Mouse (Mus musculus): Measurements from ENCODE around the gene Yif1a. TPM values are rescaled to one million over a fixed set of nuclear protein-coding genes. Genes with fewer than 3 reads are reported as not detected.
A peak's percentile ranks its signal among the peaks of the same experiment; 100 is the strongest.

Yif1a gene
- polyA plus RNA-seq, 1 experiment from 2014 or later, result 68.6 TPM

- no peak for ATAC-seq
- CTCF ChIA-PET, result interaction anchor here (2.1 kb wide), 1 partner anchor 44 kb away, joined by 9 read pairs; no protein-coding TSS in a partner anchor
- H3K27me3 ChIP-seq, result no peaks in the 10 kb centered on the region
- no peak for TF ChIP-seq CTCF (IDR thresholded peaks at IDR 0.05)
- in situ Hi-C loops (cut with MboI; ENCODE audit: low pct_unique_long_range_greater_than_20kb), result no loop called here
- DNase-seq (ENCODE audit: low read depth, low spot score), result no peak
- POLR2A ChIA-PET, result interaction anchor here (0.6 to 1.1 kb wide), 2 partner anchors 9 to 51 kb away, joined by 3 read pairs; no protein-coding TSS in a partner anchor
Observed at GRCm38 (mm10) chr19:5095887-5096474, 7.6 kb downstream of the Yif1a start.

GRCm38 (mm10) chr19:5097521-5098362 lies 9.4 kb downstream of the Yif1a start:
- DNase-seq (ENCODE audit: low read depth, low spot score) (no peak), ATAC-seq (no peak)
- POLR2A ChIA-PET, result interaction anchor here (1.0 kb wide), 1 partner anchor 10 kb away, joined by 4 read pairs; the partner anchor contains the start of gene Rab1b
- no peaks in the 10 kb centered on the region for H3K27me3 ChIP-seq
- TF ChIP-seq CTCF (IDR thresholded peaks at IDR 0.05), result no peak
- in situ Hi-C loops (cut with MboI; ENCODE audit: low pct_unique_long_range_greater_than_20kb), result no loop called here
- CTCF ChIA-PET, result interaction anchor here (1.5 kb wide), 1 partner anchor 9 kb away, joined by 3 read pairs; the partner anchor contains the start of gene Yif1a

GRCm38 (mm10) chr19:5098363-5099143 lies 10.2 kb downstream of the Yif1a start, which contains the start of gene Cnih2:
TSS of gene Cnih2 (minus strand) at chr19:5098521.
- CTCF ChIA-PET, result no interaction called here
- no peak for DNase-seq (ENCODE audit: low read depth, low spot score)
- in situ Hi-C loops (cut with MboI; ENCODE audit: low pct_unique_long_range_greater_than_20kb), result no loop called here
- POLR2A ChIA-PET, result no interaction called here
- no peak for ATAC-seq
- no peak for TF ChIP-seq CTCF (IDR thresholded peaks at IDR 0.05)
- H3K27me3 ChIP-seq, result no peaks in the 10 kb centered on the region

GRCm38 (mm10) chr19:5106074-5106473 lies 17.7 kb downstream of the Yif1a start:
- DNase-seq (ENCODE audit: low read depth, low spot score), result no peak
- CTCF ChIA-PET, result interaction anchor here (1.8 kb wide), 1 partner anchor 16 kb away, joined by 5 read pairs; no protein-coding TSS in a partner anchor
- in situ Hi-C loops (cut with MboI; ENCODE audit: low pct_unique_long_range_greater_than_20kb), result no loop called here
- POLR2A ChIA-PET, result interaction anchor here (0.6 to 1.4 kb wide), 2 partner anchors 12 to 46 kb away, joined by 3 read pairs; partner anchors contain the start of gene Klc2
- no peak for TF ChIP-seq CTCF (IDR thresholded peaks at IDR 0.05)
- no peak for ATAC-seq
- H3K27me3 ChIP-seq, result no peaks in the 10 kb centered on the region

GRCm38 (mm10) chr19:5106731-5107191 lies 18.4 kb downstream of the Yif1a start, which contains the start of gene Rab1b:
TSS of gene Rab1b (minus strand) at chr19:5107072.
- in situ Hi-C loops (cut with MboI; ENCODE audit: low pct_unique_long_range_greater_than_20kb), result no loop called here
- TF ChIP-seq CTCF (IDR thresholded peaks at IDR 0.05), result no peak
- DNase-seq (ENCODE audit: low read depth, low spot score), result peak; percentile 80
- no peaks in the 10 kb centered on the region for H3K27me3 ChIP-seq
- peak; percentile 62 for ATAC-seq
- POLR2A ChIA-PET, result interaction anchor here (1.2 to 1.4 kb wide), 2 partner anchors 9 to 11 kb away, joined by 3 to 4 read pairs; partner anchors contain the start of gene Klc2
- CTCF ChIA-PET, result no interaction called here

GRCm38 (mm10) chr19:5107556-5108270 lies 19.4 kb downstream of the Yif1a start:
- H3K27me3 ChIP-seq, result no peaks in the 10 kb centered on the region
- POLR2A ChIA-PET, result interaction anchor here (1.2 to 1.4 kb wide), 2 partner anchors 10 kb away, joined by 3 to 4 read pairs; partner anchors contain the start of gene Klc2
- in situ Hi-C loops (cut with MboI; ENCODE audit: low pct_unique_long_range_greater_than_20kb), result no loop called here
- no peak for DNase-seq (ENCODE audit: low read depth, low spot score)
- ATAC-seq, result no peak
- no peak for TF ChIP-seq CTCF (IDR thresholded peaks at IDR 0.05)
- CTCF ChIA-PET, result interaction anchor here (1.2 to 2.0 kb wide), 3 partner anchors 9 to 32 kb away, joined by 4 to 6 read pairs (median 5); partner anchors contain the start of gene Klc2

GRCm38 (mm10) chr19:5108271-5108575 lies 19.9 kb downstream of the Yif1a start:
- DNase-seq (ENCODE audit: low read depth, low spot score), result no peak
- TF ChIP-seq CTCF (IDR thresholded peaks at IDR 0.05), result no peak
- H3K27me3 ChIP-seq, result no peaks in the 10 kb centered on the region

GRCm38 (mm10) chr19:5108702-5109101 lies 20.4 kb downstream of the Yif1a start:
- no peaks in the 10 kb centered on the region for H3K27me3 ChIP-seq
- POLR2A ChIA-PET, result no interaction called here
- CTCF ChIA-PET, result interaction anchor here (1.4 to 2.1 kb wide), 5 partner anchors 8 to 31 kb away, joined by 4 to 6 read pairs (median 5); partner anchors contain the start of gene Yif1a
- in situ Hi-C loops (cut with MboI; ENCODE audit: low pct_unique_long_range_greater_than_20kb), result no loop called here
- ATAC-seq (peak; percentile 5), DNase-seq (ENCODE audit: low read depth, low spot score) (no peak)
- no peak for TF ChIP-seq CTCF (IDR thresholded peaks at IDR 0.05)

More at GRCm38 (mm10) chr19:5108271-5108575, 19.9 kb downstream of the Yif1a start:
- in situ Hi-C loops (cut with MboI; ENCODE audit: low pct_unique_long_range_greater_than_20kb), result no loop called here
- ChIA-PET POLR2A (no interaction called here), CTCF (interaction anchor here (1.2 to 2.1 kb wide), 5 partner anchors 8 to 31 kb away, joined by 4 to 6 read pairs (median 5); partner anchors contain the start of genes Klc2 and Yif1a)
- peak; percentile 53 for ATAC-seq
